Mouse (Mus musculus): ENCODE measurements around the gene Ptafr. TPM values are rescaled to one million over a fixed set of nuclear protein-coding genes. Genes with fewer than 3 reads are reported as not detected.

The Ptafr gene
- polyA plus RNA-seq, 1 experiment = 91.0 TPM

DNA sequence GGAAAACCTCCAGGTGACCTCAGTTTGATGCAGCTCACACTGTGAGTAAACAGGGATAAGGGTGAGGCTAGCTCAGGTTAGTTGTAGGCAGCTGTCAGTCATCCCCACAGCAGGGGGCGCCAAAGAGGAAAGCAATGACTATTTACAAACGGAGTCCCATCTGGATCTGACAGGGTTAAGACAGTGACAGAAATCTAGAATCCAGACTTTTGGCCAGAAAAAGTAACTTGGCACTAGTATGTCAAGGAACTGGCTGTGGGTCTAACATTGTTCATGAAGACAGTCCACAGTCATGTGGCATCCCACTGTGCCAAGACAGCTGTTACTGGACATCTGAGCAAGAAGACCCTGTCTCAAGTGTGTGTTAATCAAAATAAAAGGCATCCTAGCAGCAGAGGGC, 65.0 kb downstream of the Ptafr start:
- TF ChIP-seq POLR2A (IDR thresholded peaks at IDR 0.05; ENCODE audit: borderline replicate concordance, low read depth, low read length) (no peak), CTCF (IDR thresholded peaks at IDR 0.05; ENCODE audit: low read depth, low read length) (peak; percentile 41; the same call in 1 of the 2 replicates)
- Histone ChIP-seq H3K4me3 (ENCODE audit: insufficient read depth, low read length) (no peak overlapping the region), H3K4me1 (ENCODE audit: control insufficient read depth, insufficient read depth, low read length) (peaks cover 17% of the 10 kb centered on the region), H3K27ac (ENCODE audit: insufficient read depth, low read depth, low read length) (0 out of 2 replicates have a peak overlapping the region, but pooled peaks have one; percentile 66)

Other genes with a start within 250 kb of the Ptafr start
- gene Trnau1ap, start 234.5 kb upstream of the Ptafr start, polyA plus RNA-seq (2012; ENCODE audit: insufficient read depth, insufficient read length, missing spikeins) = 21.2 and 26.1 TPM in 2 replicates
- gene Rcc1, start 210.5 kb upstream of the Ptafr start, polyA plus RNA-seq (2012; ENCODE audit: insufficient read depth, insufficient read length, missing spikeins) = 19.5 and 19.8 TPM in 2 replicates
- gene Phactr4, start 141.6 kb upstream of the Ptafr start, polyA plus RNA-seq (2012; ENCODE audit: insufficient read depth, insufficient read length, missing spikeins) = 18.9 and 21.2 TPM in 2 replicates
- 6.4 and 8.0 TPM in 2 replicates for gene Med18, start 100.1 kb upstream of the Ptafr start, polyA plus RNA-seq (2012; ENCODE audit: insufficient read depth, insufficient read length, missing spikeins)
- gene Sesn2, start 53.6 kb upstream of the Ptafr start, polyA plus RNA-seq (2012; ENCODE audit: insufficient read depth, insufficient read length, missing spikeins) = 12.8 and 13.8 TPM in 2 replicates
- gene Atpif1, start 30.4 kb upstream of the Ptafr start, polyA plus RNA-seq (2012; ENCODE audit: insufficient read depth, insufficient read length, missing spikeins) = 539 and 589 TPM in 2 replicates
- 140 and 155 TPM in 2 replicates for gene Dnajc8, start 28.5 kb upstream of the Ptafr start, polyA plus RNA-seq (2012; ENCODE audit: insufficient read depth, insufficient read length, missing spikeins)
- 37.9 and 42.5 TPM in 2 replicates for gene Eya3, start 74.9 kb downstream of the Ptafr start, polyA plus RNA-seq (2012; ENCODE audit: insufficient read depth, insufficient read length, missing spikeins)
- gene Xkr8, start 168.5 kb downstream of the Ptafr start, polyA plus RNA-seq (2012; ENCODE audit: insufficient read depth, insufficient read length, missing spikeins) = 2.4 and 2.7 TPM in 2 replicates
- gene Smpdl3b, start 193.2 kb downstream of the Ptafr start, polyA plus RNA-seq (2012; ENCODE audit: insufficient read depth, insufficient read length, missing spikeins) = 8.8 and 9.1 TPM in 2 replicates
- gene Rpa2, start 204.3 kb downstream of the Ptafr start, polyA plus RNA-seq (2012; ENCODE audit: insufficient read depth, insufficient read length, missing spikeins) = 18.4 and 21.8 TPM in 2 replicates
- 132 and 141 TPM in 2 replicates for gene Themis2, start 232.3 kb downstream of the Ptafr start, polyA plus RNA-seq (2012; ENCODE audit: insufficient read depth, insufficient read length, missing spikeins)